Mouse (Mus musculus) cerebellum, adult 2 months (tissue): Measurements from ENCODE around the gene Cntnap5a.

ENCODE experiments used
- CTCF ChIP-seq: fragments of 200-500 bp; IDR thresholded peaks from 2 replicates; pipeline ENCODE4 v1.5.1; 2011; ENCODE audit warnings: low read depth, mild to moderate bottlenecking, control low read depth, low read length, moderate library complexity, borderline replicate concordance; ENCODE audit not compliant: insufficient read depth
- POLR2A ChIP-seq: fragments of 200-500 bp; IDR thresholded peaks from 2 replicates; pipeline ENCODE4 v1.6.1; 2011; ENCODE audit warnings: low read length, control low read depth, borderline replicate concordance; ENCODE audit not compliant: insufficient read depth

DNA sequence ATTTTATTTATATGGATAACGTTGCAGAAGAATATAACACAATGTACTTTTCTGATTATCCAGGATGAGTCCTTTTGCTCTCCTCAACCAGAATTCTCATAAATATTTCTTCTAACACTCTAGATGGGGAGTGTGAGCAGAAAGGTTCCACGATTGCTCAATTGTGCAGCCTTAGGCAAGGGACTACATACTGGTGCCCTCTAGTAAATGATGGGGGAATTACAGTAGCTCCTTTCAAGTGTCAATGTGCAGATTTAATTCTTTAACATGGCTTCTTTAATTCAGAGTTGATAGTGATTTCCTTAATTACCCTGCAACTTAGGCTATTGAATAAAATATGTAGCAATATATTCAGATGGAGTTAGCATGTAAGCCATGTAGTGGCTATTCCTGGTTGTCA lies 442.5 kb downstream of the Cntnap5a start:
- no peak for TF ChIP-seq POLR2A
- no peak for TF ChIP-seq CTCF
